Mouse (Mus musculus): Measurements from ENCODE around the gene U2af1.

U2af1 gene

GRCm38 (mm10) chr17:31660661-31661250, 2.1 kb upstream of the U2af1 start:
- peak; percentile 82 to 89 for DNase-seq

GRCm38 (mm10) chr17:31658136-31658467, 590 bp downstream of the U2af1 start:
- no peak for DNase-seq

GRCm38 (mm10) chr17:31657141-31657983, 1.3 kb downstream of the U2af1 start:
- no peak for DNase-seq

- DNase-seq, result no peak
These were observed 2.0 kb downstream of the U2af1 start for GRCm38 (mm10) chr17:31656682-31657081.

- peak in 1 of 2 experiments; percentile 18 for DNase-seq
These were observed 3.3 kb downstream of the U2af1 start for GRCm38 (mm10) chr17:31655366-31655765.

GRCm38 (mm10) chr17:31653277-31653676, 5.4 kb downstream of the U2af1 start:
- DNase-seq, result no peak

- DNase-seq, result peak in 1 of 2 experiments; percentile 22
These were observed 6.5 kb downstream of the U2af1 start for GRCm38 (mm10) chr17:31652152-31652551.

- no peak for DNase-seq
These were observed 12.3 kb downstream of the U2af1 start for GRCm38 (mm10) chr17:31646199-31647002.

GRCm38 (mm10) chr17:31642913-31643312, 15.8 kb downstream of the U2af1 start:
- DNase-seq, result no peak

- no peak for DNase-seq
These were observed 16.4 kb downstream of the U2af1 start for GRCm38 (mm10) chr17:31642331-31642730.

GRCm38 (mm10) chr17:31639651-31640050, 19.0 kb downstream of the U2af1 start:
- DNase-seq, result no peak

- DNase-seq, result peak; percentile 53 to 68
These were observed 20.7 kb downstream of the U2af1 start for GRCm38 (mm10) chr17:31637866-31638570.

GRCm38 (mm10) chr17:31636942-31637811, 21.5 kb downstream of the U2af1 start, which contains the start of gene Cbs:
Cbs (minus strand) TSS chr17:31637238.
- peak; percentile 64 to 70 for DNase-seq

- DNase-seq, result no peak
These were observed 22.3 kb downstream of the U2af1 start for GRCm38 (mm10) chr17:31636277-31636941.

- DNase-seq, result no peak
These were observed 22.9 kb downstream of the U2af1 start for GRCm38 (mm10) chr17:31635781-31636180.

GRCm38 (mm10) chr17:31634896-31635295, 23.8 kb downstream of the U2af1 start:
- no peak for DNase-seq

GRCm38 (mm10) chr17:31633007-31633406, 25.7 kb downstream of the U2af1 start:
- DNase-seq, result no peak

- peak in 1 of 2 experiments; percentile 24 for DNase-seq
These were observed 27.5 kb downstream of the U2af1 start for GRCm38 (mm10) chr17:31631081-31631800.

GRCm38 (mm10) chr17:31627961-31628360, 30.7 kb downstream of the U2af1 start:
- DNase-seq, result no peak

GRCm38 (mm10) chr17:31623101-31623500, 35.6 kb downstream of the U2af1 start:
- DNase-seq, result no peak

All from cerebellum, postnatal 14 days (tissue).